Mouse (Mus musculus): ENCODE measurements around the gene Phb. TPM values are rescaled to one million over a fixed set of nuclear protein-coding genes. Genes with fewer than 3 reads are reported as not detected.

The Phb gene
- polyA plus RNA-seq, 1 experiment from 2014 or later: 197 TPM

DNA sequence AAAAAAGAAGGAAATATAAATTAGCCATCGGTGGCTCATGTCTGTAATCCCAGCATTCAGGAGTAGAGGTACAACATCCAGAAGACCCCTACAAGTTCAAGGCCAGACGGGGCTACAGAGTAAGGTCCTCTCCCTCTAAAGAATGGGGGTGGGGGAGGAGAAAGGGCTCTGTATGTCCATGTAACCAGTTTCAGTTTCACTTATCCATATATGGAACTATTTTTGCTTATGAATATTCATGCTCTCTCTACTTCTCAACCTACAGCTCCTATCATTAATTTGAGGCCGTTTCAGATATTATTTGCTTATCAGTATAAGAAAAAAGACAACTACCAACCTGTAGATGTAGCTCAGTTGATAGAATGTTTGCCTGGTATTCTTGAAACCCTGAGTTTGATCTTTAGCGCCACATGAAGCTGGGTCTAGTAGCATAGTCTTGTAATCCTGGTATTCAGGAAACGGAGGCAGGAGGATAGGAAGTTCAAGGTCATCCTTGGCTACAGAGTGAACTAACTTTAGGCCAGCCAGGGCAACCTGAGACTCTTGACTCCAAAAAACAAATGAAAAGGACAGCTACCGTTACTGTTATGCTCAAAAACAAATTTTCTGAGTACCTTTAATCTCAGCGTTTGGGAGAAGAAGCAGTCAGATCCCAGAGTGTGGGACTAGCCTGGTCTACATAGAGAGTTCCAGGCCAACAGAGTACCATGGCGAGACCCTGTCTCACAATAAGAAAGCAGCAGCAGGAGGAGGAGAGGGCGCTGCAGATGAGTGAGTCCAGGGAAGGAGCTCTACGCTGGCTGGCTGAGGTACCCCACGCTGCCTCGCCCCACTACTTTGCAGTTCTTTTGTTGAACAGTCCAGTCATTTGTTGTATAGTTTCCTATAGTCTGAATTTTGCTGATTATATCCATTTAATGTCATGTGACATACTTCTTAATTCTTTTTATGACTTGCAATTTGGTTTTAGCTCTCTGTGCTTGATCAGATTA, 62.5 kb downstream of the Phb start:
- no peak overlapping the region for H3K9ac ChIP-seq (ENCODE audit: low read depth, low read length)
- H3K4me2 ChIP-seq (ENCODE audit: low read length): no peak overlapping the region
- no peak for ATAC-seq
- no peak overlapping the region for H3K27ac ChIP-seq (ENCODE audit: low read length)
- 84% methylated on average over 12 of the region's 12 CpGs for WGBS
- H3K36me3 ChIP-seq (ENCODE audit: control insufficient read depth, insufficient read depth, low read length): no peaks in the 10 kb centered on the region
- H3K4me3 ChIP-seq (ENCODE audit: low read depth, low read length): no peak overlapping the region
- no peaks in the 10 kb centered on the region for H3K4me1 ChIP-seq (ENCODE audit: control insufficient read depth, insufficient read depth, low read length)
- no peaks in the 10 kb centered on the region for H3K27me3 ChIP-seq (ENCODE audit: control insufficient read depth, insufficient read depth, low read depth, low read length)
- H3K9me3 ChIP-seq (replicated peaks; ENCODE audit: control insufficient read depth, low read length, poor library complexity, severe bottlenecking): no peaks in the 10 kb centered on the region

Other genes with a start within 250 kb of the Phb start
- 3.3 and 4.6 TPM in 2 replicates for gene Nxph3, start 152.4 kb upstream of the Phb start, polyA plus RNA-seq (2015; fragmentation: Nextera tagmentation; extraction: Ambion mirVana)
- 10.2 and 10.8 TPM in 2 replicates for gene Ngfr, start 79.2 kb upstream of the Phb start, polyA plus RNA-seq (2015; fragmentation: Nextera tagmentation; extraction: Ambion mirVana)
- 21.1 and 26.3 TPM in 2 replicates for gene Zfp652, start 45.7 kb downstream of the Phb start, polyA plus RNA-seq (2015; fragmentation: Nextera tagmentation; extraction: Ambion mirVana)
- gene B130006D01Rik, start 56.6 kb downstream of the Phb start, polyA plus RNA-seq (2015; fragmentation: Nextera tagmentation; extraction: Ambion mirVana): 1.3 and 1.4 TPM in 2 replicates
- 0.43 and 0.45 TPM in 2 replicates for gene Phospho1, start 157.5 kb downstream of the Phb start, polyA plus RNA-seq (2015; fragmentation: Nextera tagmentation; extraction: Ambion mirVana)
- gene Gngt2, start 170.3 kb downstream of the Phb start, polyA plus RNA-seq (2015; fragmentation: Nextera tagmentation; extraction: Ambion mirVana): 2.6 TPM in 2 replicates
- gene Abi3, start 175.5 kb downstream of the Phb start, polyA plus RNA-seq (2015; fragmentation: Nextera tagmentation; extraction: Ambion mirVana): 1.2 and 1.9 TPM in 2 replicates
- not detected in 2 replicates for gene B4galnt2, start 247.9 kb downstream of the Phb start, polyA plus RNA-seq (2015; fragmentation: Nextera tagmentation; extraction: Ambion mirVana)